Mouse (Mus musculus) frontal cortex, postnatal 14 days (tissue): Measurements from ENCODE around the gene Ubqln3.

Experiments used
- DNase-seq, 2 experiments: peaks; one replicate each; pipeline ENCODE4 v3.0.0; 2022; ENCODE audit warnings: low spot score in 2 of 2

The Ubqln3 gene

DNA sequence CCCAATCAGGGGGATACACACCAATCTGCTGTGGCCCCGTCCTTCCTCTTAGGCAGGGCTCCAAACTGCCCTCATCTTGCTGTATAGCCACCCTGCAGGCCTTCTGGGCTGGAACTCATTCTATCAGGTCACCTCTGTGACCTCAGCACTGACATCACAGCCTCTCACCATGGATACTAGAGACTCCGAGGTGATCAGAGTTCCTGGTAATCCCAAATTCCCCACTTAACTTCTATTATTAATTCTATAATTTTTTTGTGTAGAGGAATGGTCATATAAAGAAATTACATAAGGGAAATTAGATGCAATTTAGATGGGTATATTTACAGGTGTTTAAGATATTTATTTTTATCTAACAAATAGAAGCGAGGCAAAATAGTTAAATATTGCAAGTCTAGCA, at the start of gene Ubqln3:
Gene Ubqln3, minus strand, starts transcription at position 101 of the 400 bp plus-strand sequence.
- no peak for DNase-seq

DNA sequence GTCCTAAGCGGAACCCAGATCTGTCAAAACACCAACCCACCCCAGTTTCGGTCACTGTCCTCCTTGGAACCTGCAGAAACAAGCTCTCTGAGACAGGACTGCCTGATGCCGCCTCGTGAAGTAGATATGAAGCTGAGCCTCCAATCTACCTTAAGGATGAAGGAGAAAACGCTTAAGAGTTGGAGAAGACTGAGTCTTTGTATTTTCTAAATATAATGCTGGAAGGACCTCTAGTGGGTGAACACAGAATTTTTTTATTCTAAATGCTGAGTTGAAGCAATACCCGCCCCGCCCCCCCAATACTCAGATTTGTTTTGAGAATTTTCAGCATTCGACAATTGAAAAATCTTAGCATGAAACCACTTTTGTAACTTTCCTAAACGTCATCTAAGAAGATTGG, 48.2 kb upstream of the Ubqln3 start:
- no peak for DNase-seq

DNA sequence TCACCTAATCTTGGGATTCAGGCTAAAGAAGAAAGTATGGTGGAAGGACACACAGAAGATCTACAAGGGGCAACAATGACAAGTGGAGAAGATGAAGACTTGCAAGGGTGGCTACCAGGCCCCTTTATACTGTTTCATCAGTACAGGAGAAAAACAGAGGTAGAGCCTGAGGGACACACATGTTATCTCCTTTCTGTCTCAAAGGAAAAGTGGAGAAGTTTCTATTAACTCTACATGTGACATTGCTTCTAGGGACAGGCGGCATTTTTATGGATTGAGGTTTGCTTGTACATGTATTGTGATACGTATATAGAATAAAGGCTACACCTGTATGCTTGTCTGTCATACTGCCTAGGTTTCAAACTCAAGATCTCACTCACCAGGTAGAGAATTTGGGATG, 40.2 kb upstream of the Ubqln3 start, which contains the start of gene Olfr648:
Gene Olfr648, minus strand, starts transcription at position 101 of the 400 bp plus-strand sequence.
- DNase-seq: no peak

DNA sequence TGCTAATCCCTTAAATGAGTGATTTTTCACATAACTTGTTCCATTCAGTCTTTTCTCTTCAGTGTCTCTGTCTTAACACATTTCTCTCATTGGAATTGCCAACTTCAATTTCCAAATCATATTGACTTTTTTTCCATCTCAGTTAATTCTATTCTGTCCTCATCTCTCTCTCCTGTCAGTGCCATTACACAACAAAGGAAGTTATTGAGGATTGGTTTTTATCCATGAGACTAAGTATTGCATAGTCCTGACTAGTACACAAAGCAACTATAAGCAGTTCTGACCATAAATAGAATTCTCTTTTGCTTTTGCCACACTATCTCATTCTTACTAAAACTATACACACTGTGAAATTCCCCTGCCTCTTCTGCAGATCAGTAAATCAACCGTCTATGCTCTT, 36.0 kb upstream of the Ubqln3 start:
- no peak for DNase-seq

DNA sequence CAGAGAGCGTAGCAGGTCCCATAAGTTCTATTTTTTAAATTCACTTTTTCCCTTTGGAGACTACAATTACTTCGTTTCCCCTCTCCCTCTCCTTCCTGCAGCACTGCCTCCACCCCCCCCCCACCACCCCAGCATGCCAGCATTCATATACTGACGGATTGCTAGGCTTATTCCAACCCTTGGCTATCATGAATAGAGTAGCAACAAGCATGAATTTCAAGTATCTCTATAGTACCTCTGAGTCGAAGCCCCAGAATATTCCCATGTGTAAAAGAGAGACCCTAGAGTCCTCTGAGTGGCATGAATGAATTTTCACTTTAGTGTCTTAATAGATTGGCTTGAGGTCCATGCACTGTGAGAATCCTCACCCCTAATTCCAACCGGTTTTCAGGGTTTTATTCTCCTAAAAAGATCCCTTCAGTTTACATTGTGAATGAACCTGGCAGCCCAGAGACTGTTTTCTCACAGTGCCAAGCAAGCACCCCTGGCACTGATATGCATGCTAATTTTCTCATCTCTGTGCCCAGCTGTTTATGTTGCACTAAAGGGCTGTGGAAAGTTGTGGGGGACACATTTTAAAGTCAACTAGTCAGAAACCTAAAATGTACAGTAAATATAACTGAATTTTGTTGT, 35.5 kb upstream of the Ubqln3 start:
- DNase-seq: no peak

DNA sequence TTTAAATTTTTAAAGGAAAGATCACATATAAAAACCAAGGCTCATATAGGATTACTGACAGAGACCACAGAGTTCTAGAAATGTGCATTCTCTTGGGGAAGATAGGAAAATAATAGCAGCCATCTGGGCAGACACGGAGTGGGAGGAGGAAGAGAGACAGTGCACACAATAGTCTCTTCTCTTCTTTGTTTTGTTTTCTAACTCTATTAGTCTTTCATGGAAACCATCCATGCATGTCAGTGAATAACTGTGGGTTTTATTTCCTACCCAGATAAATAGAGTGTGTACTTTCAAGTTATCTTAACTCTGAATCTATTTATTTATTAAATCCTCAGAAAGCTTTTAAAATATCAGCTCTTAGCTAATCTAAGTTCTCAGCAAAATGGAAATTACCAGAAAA, 32.0 kb upstream of the Ubqln3 start:
- DNase-seq: no peak

DNA sequence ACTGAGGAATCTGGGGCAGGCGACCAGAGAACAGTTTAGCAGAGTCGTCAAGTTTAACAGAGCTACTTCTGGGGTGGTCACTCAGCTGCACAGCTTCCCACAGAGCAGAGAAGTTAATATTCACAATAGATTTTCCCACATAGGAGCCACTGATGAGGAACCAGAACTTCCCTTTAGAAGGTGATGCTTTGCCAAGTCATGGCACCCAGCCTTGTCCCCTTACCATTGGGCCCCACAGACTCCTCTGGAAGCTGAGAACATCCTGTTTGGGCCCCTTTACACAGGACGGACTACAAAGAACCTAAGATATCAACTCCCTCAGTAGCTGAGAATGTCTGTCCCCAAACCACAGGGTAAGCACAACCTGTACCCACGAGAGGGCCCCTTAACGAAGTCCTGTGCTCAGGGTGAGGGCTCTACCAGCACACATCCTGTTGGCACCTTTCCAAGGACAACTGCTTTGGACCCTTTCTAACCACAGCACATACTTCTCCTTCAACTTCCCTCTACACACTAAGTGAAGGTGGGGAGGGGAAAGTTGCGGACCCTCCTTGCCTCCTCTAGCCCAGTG, 26.6 kb upstream of the Ubqln3 start:
- DNase-seq: no peak

DNA sequence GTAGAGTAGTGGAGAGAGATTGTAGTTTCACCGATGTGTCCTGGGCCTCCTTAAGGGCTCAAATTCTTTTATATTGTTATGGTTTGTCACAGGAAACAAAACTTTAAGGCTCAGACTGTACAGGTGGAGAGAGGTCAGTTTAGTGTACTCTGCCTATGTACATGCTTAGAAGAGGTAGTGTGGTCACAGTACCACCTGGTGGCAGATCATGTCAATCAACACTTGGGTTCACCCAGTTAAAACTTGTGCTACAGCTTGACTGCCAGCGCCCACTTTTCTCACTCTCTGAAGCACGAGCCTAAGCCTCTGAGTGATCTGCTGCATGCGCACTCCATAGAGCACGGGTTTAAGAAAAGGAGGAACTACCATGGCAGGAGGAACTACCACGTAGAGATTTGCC, 24.0 kb upstream of the Ubqln3 start:
- no peak for DNase-seq

DNA sequence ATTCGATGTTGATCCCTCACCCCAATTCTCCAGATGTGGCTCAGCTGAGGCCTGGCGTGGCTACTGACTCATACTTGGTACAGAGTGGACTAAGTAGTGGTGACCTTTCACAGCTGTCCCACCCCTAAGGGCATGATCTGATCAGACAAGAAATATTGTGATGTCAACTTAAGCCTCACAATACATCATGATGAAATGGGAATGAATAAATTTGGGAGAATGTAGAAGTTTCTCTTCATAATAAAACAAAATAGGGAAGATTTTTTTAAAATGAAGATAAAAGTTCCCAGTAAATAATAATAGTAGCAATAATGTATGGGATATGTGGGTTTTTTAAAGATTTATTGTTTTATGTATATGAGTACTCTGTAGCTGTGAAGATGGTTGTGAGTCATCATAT, 7.4 kb upstream of the Ubqln3 start, which contains the start of gene Ubqlnl:
Gene Ubqlnl, minus strand, starts transcription at position 101 of the 400 bp plus-strand sequence.
- DNase-seq: no peak

DNA sequence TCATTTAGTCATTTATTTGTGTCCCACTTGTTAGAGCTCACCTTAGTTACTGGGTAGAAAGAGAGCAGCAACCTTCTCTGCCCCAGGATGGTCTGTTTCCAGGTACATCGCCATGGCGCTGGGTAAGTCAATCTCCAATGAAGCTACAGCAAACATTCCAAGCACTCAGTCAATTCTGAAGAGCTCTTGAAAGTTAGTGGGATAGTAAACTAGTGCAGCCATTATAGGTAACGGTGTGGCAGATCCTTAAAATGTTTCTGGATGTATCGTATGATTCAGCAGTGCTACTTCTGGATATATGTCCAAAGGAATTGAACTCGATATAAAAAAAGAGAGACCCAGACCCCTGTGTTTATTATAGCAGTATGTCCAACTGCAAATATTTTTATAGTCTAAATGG, 5.8 kb downstream of the Ubqln3 start, which contains the start of gene Olfr643:
Gene Olfr643, minus strand, starts transcription at position 101 of the 400 bp plus-strand sequence.
- no peak for DNase-seq

DNA sequence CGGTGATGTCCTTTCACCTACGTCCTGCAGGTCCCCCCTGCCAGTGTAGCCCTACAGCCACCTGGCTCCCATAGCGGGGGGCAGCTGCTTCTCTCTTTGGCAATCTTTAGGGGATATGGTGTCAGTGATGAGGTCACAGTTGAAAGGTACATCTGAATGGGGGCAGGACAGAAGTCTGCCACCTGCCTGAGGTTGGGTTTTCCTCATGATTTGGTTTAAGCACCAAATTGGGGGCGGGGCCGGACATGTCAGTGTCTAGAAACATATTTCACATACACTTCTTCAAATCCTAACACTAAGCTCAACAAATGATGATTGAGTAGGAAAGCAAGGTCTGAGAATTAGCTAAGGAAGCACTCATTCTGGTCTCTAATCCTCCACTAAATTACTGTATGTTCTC, 13.4 kb downstream of the Ubqln3 start, which contains the start of gene Ubqln5:
Gene Ubqln5, minus strand, starts transcription at position 101 of the 400 bp plus-strand sequence.
- DNase-seq: no peak

DNA sequence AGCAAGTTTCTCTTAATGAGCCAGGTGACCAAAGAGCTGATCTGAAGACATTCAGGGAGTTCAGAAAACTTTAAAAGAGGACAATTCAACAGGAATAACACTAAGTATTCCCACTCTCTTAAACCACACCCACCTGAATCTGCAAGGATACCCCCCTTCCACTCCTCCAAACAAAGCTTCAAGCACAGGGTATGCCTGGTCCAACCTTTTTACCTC, 38.4 kb downstream of the Ubqln3 start, which contains the start of gene Olfr646:
Gene Olfr646, plus strand, starts transcription at position 117 of the 216 bp plus-strand sequence.
- DNase-seq: no peak

DNA sequence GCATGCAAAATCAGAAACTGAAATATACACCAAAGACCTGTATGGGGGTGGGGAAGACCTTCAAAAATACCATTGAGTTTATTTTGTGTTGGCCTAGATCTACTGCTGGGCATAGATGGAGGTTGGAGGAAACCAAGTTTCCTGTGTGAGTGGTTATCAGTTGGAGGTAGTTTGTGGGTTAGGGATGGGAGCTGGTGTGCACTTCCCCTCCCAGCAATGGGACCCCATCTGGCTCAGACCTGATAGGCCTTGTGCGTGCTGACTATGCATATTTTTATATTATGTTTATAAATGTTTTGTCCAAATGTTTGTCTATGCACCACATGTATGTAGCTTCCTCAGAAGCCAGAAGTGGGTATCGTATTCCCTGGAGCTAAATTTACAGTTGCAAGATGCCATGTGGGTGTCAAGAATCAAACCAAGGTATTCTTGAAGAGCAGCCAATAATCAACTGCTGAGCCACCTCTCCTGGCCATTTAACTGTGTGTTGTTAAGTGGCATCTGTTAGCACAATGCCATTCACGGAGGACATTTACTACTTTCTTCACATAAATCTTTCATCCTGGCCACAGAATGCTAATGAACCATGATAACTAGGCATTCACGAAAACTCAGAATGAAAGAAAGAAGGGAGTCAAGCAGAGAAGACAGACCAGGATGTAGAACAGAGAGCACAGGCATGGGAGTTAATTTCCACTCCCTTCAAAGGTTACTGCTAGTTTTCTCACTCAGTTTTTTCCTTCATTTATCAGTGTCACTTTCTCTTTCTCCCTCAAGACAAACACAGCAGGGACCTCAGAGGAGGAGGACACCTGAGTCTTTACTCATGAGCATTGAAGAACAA, 38.9 kb downstream of the Ubqln3 start:
- DNase-seq: no peak
